Mouse (Mus musculus) lung, postnatal 14 days (tissue): ENCODE results near the gene Itpa.
"Not testable (repeated sequence)": the region's sequence is repeated elsewhere in the genome, so short reads cannot be mapped to it uniquely, and the experiment has no call there.

Experiments
- DNase-seq: peaks from one replicate; pipeline ENCODE4 v3.0.0; 2021

Itpa gene

GRCm38 (mm10) chr2:130667559-130667958, at the start of gene Itpa:
Gene Itpa, plus strand, starts transcription at chr2:130667610.
- DNase-seq: peak; percentile 83

- DNase-seq: no peak
These were observed 48.4 kb upstream of the Itpa start for GRCm38 (mm10) chr2:130618972-130619371.

GRCm38 (mm10) chr2:130628424-130628823, 39.0 kb upstream of the Itpa start:
- no peak for DNase-seq

GRCm38 (mm10) chr2:130629080-130629838, 38.2 kb upstream of the Itpa start:
- DNase-seq: no peak

GRCm38 (mm10) chr2:130629839-130630203, 37.6 kb upstream of the Itpa start, which contains the start of the genes Fastkd5 and Ubox5:
Gene Fastkd5, minus strand, starts transcription at chr2:130630027.
Gene Ubox5, minus strand, starts transcription at chr2:130630038.
- peak; percentile 94 for DNase-seq

GRCm38 (mm10) chr2:130632416-130632815, 35.0 kb upstream of the Itpa start:
- DNase-seq: no peak

- no peak for DNase-seq
These were observed 34.3 kb upstream of the Itpa start for GRCm38 (mm10) chr2:130632887-130633675.

- no peak for DNase-seq
These were observed 33.2 kb upstream of the Itpa start for GRCm38 (mm10) chr2:130634006-130634738.

- DNase-seq: peak; percentile 22
These were observed 32.5 kb upstream of the Itpa start for GRCm38 (mm10) chr2:130634739-130635411.

- no peak for DNase-seq
These were observed 31.6 kb upstream of the Itpa start for GRCm38 (mm10) chr2:130635847-130636246.

GRCm38 (mm10) chr2:130638101-130638611, 29.3 kb upstream of the Itpa start:
- DNase-seq: no peak

- DNase-seq: no peak
These were observed 28.1 kb upstream of the Itpa start for GRCm38 (mm10) chr2:130639276-130639675.

- no peak for DNase-seq
These were observed 25.9 kb upstream of the Itpa start for GRCm38 (mm10) chr2:130641351-130642025.

- DNase-seq: no peak
These were observed 25.2 kb upstream of the Itpa start for GRCm38 (mm10) chr2:130642197-130642660.

- DNase-seq: peak; percentile 95
These were observed 24.6 kb upstream of the Itpa start, which contains the start of gene Lzts3 for GRCm38 (mm10) chr2:130642684-130643369. Gene Lzts3, minus strand, starts transcription at chr2:130642803.

GRCm38 (mm10) chr2:130645198-130645597, 22.2 kb upstream of the Itpa start:
- no peak for DNase-seq

GRCm38 (mm10) chr2:130649028-130649427, 18.4 kb upstream of the Itpa start:
- DNase-seq: not testable (repeated sequence)

GRCm38 (mm10) chr2:130653303-130653702, 14.1 kb upstream of the Itpa start:
- DNase-seq: no peak

- DNase-seq: no peak
These were observed 13.7 kb upstream of the Itpa start for GRCm38 (mm10) chr2:130653760-130654159.

- DNase-seq: no peak
These were observed 11.6 kb upstream of the Itpa start for GRCm38 (mm10) chr2:130655660-130656339.
